Mouse (Mus musculus) heart, adult 10 weeks (tissue): ENCODE data around the gene Ccnjl. TPM values are rescaled to one million over a fixed set of nuclear protein-coding genes. Genes with fewer than 3 reads are reported as not detected.

Experiments
- polyA plus RNA-seq: library from polyadenylated mRNA; stranded (reverse); fragments of 350-450 nt; fragmentation: Illumina TruSeq; extraction: RNeasy Lipid Tissue Mini Kit (QIAGEN cat#74804); gene quantifications from one replicate; pipeline ENCODE4 v1.2.3, GENCODE M21; 2014; ENCODE audit warnings: low read depth, low replicate concordance

The Ccnjl gene
- 1.5 TPM for polyA plus RNA-seq

GRCm38 (mm10) chr11:43528683-43529499 lies at the start of gene Ccnjl:
TSS of gene Ccnjl (plus strand) at chr11:43528784.

GRCm38 (mm10) chr11:43586324-43587090 lies 57.9 kb downstream of the Ccnjl start, which contains the start of gene 4933415A04Rik:
TSS of gene 4933415A04Rik (plus strand) at chr11:43587040.

GRCm38 (mm10) chr11:43601440-43601839 lies 72.9 kb downstream of the Ccnjl start, which contains the start of gene Fabp6:
TSS of gene Fabp6 (minus strand) at chr11:43601540.

Other genes starting within 250 kb of the Ccnjl start
- gene Pttg1, start 102.5 kb upstream of the Ccnjl start, polyA plus RNA-seq = 259 TPM
- 33.2 TPM for gene Slu7, start 95.0 kb upstream of the Ccnjl start, polyA plus RNA-seq
- 9.0 TPM for gene C1qtnf2, start 54.5 kb upstream of the Ccnjl start, polyA plus RNA-seq
- gene 4933415A04Rik, start 58.3 kb downstream of the Ccnjl start, polyA plus RNA-seq = 0.29 TPM
- gene Fabp6, start 72.8 kb downstream of the Ccnjl start, polyA plus RNA-seq = not detected
- gene Pwwp2a, start 153.2 kb downstream of the Ccnjl start, polyA plus RNA-seq = 14.7 TPM
- gene Ttc1, start 219.2 kb downstream of the Ccnjl start, polyA plus RNA-seq = 57.0 TPM